Mouse (Mus musculus) myocyte (in vitro differentiated cells): Measurements from ENCODE around the gene Zfp36l1.

Experiments used
- CEBPB ChIP-seq: IDR thresholded peaks from 2 replicates; pipeline ENCODE4 v1.6.1; 2011; ENCODE audit warnings: mild to moderate bottlenecking, moderate library complexity; ENCODE audit not compliant: poor library complexity, insufficient read depth, severe bottlenecking
- MYOD1 ChIP-seq, 3 experiments: IDR thresholded peaks; one replicate each; pipeline ENCODE4 v1.6.1; 2011; ENCODE audit warnings: control low read depth in 2 of 3, low read depth in 2 of 3, mild to moderate bottlenecking in 2 of 3, moderate library complexity in 1 of 3; ENCODE audit not compliant: insufficient read length in 2 of 3, control insufficient read depth in 1 of 3
- POLR2A ChIP-seq: IDR thresholded peaks from one replicate; pipeline ENCODE4 v1.6.1; 2011; ENCODE audit warnings: low read depth, mild to moderate bottlenecking, control low read depth, moderate library complexity; ENCODE audit not compliant: insufficient read length
- TCF12 ChIP-seq: IDR thresholded peaks from one replicate; pipeline ENCODE4 v1.6.1; 2011; ENCODE audit warnings: mild to moderate bottlenecking, control low read depth; ENCODE audit not compliant: poor library complexity, insufficient read depth, severe bottlenecking
- TCF3 ChIP-seq: IDR thresholded peaks from one replicate; pipeline ENCODE4 v1.6.1; 2011; ENCODE audit warnings: low read depth, control low read depth; ENCODE audit not compliant: insufficient read length
- USF1 ChIP-seq: IDR thresholded peaks from one replicate; pipeline ENCODE4 v1.6.1; 2011; ENCODE audit warnings: low read depth, mild to moderate bottlenecking, control low read depth, moderate library complexity

GRCm38 (mm10) chr12:80124211-80124610 lies 11.4 kb upstream of the Zfp36l1 start:
- TF ChIP-seq TCF12 (peak; percentile 83), TCF3 (peak; percentile 82), CEBPB (no peak), POLR2A (peak; percentile 40), USF1 (no peak), MYOD1 (IDR thresholded peaks at IDR 0.05; ENCODE audit: control insufficient read depth in 1 of 3, insufficient read length in 2 of 3, low read depth in 2 of 3) (peak in 2 of 3 experiments; percentile 92 to 98)
